Mouse (Mus musculus) intestine, postnatal 0 days (tissue): ENCODE data around the gene Upf1. TPM values are rescaled to one million over a fixed set of nuclear protein-coding genes. Genes with fewer than 3 reads are reported as not detected.

Experiments used
- ATAC-seq: fragments of 200-750 bp; cut with Nextera tagmentation; 2 replicates; pipeline ENCODE4 v1.8.0; 2017; ENCODE audit warnings: mild to moderate bottlenecking, moderate TSS enrichment, moderate library complexity
- H3K27ac ChIP-seq: fragments of 300-500 bp; sonication (generic); 2 replicates; pipeline ENCODE4 v1.5.1; 2014; ENCODE audit warnings: mild to moderate bottlenecking, low read depth, low read length, moderate library complexity
- H3K27me3 ChIP-seq: fragments of 300-500 bp; sonication (generic); replicated peaks from 2 replicates; pipeline ENCODE4 v1.6.1; 2014; ENCODE audit warnings: low read length, mixed read lengths; ENCODE audit not compliant: control insufficient read depth, insufficient read depth
- H3K36me3 ChIP-seq: fragments of 300-500 bp; sonication (generic); 2 replicates; pipeline ENCODE4 v1.6.1; 2014; ENCODE audit warnings: mild to moderate bottlenecking, moderate library complexity; ENCODE audit not compliant: control insufficient read depth, insufficient read depth
- H3K4me1 ChIP-seq: fragments of 300-500 bp; sonication (generic); replicated peaks from 2 replicates; pipeline ENCODE4 v1.6.1; 2014; ENCODE audit warnings: antibody characterized with exemption, low read length, mixed read lengths; ENCODE audit not compliant: control insufficient read depth, insufficient read depth
- H3K4me2 ChIP-seq: fragments of 300-500 bp; sonication (generic); replicated peaks from 2 replicates; pipeline ENCODE4 v1.6.1; 2014; ENCODE audit warnings: low read depth, mild to moderate bottlenecking, moderate library complexity
- H3K4me3 ChIP-seq: fragments of 300-500 bp; sonication (generic); 2 replicates; pipeline ENCODE4 v1.5.1; 2014; ENCODE audit warnings: low read depth, low read length
- H3K9ac ChIP-seq: fragments of 300-500 bp; sonication (generic); 2 replicates; pipeline ENCODE4 v1.6.1; 2014; ENCODE audit warnings: mild to moderate bottlenecking, low read depth, low read length
- H3K9me3 ChIP-seq: fragments of 300-500 bp; sonication (generic); 2 replicates; pipeline ENCODE4 v1.6.1; 2016; ENCODE audit warnings: mixed run types; ENCODE audit not compliant: control insufficient read depth
- CTCF ChIP-seq: sonication (generic); IDR thresholded peaks from 2 replicates; pipeline ENCODE4 v1.5.1; 2016; ENCODE audit warnings: low read depth, mild to moderate bottlenecking, control low read depth, antibody characterized with exemption, moderate library complexity
- WGBS: fragments of 180-500 bp; shearing (Covaris S2); extraction: QIAGEN DNeasy Blood & Tissue Kit; methylation state at CpG from one replicate; pipeline ENCODE4 v1.1.7; 2014; 5-methylcytosine and 5-hydroxymethylcytosine counted together
- polyA plus RNA-seq: library from polyadenylated mRNA; unstranded; fragments of >200 nt; fragmentation: Nextera tagmentation; extraction: Ambion mirVana; gene quantifications from 2 replicates; pipeline ENCODE4 v1.2.1, GENCODE M21; 2015

Gene Upf1
- polyA plus RNA-seq, 1 experiment from 2014 or later, result 10.1 TPM

- H3K4me1 ChIP-seq, result 0 out of 2 replicates have a peak, but pooled peaks cover 4% of the 10 kb centered on the region
- H3K36me3 ChIP-seq, result peaks cover 7% of the 10 kb centered on the region
- H3K27ac ChIP-seq, result no peak overlapping the region
- TF ChIP-seq CTCF, result no peak
- no peak overlapping the region for H3K4me3 ChIP-seq
- 0 out of 2 replicates have a peak, but pooled peaks cover 3% of the 10 kb centered on the region for H3K27me3 ChIP-seq
- H3K9ac ChIP-seq, result no peak overlapping the region
- no peak for ATAC-seq
- no peaks in the 10 kb centered on the region for H3K9me3 ChIP-seq
- WGBS, result 83% methylated on average over 5 of the region's 5 CpGs
- no peak overlapping the region for H3K4me2 ChIP-seq
Measured at GRCm38 (mm10) chr8:70317872-70318271, 35.2 kb downstream of the Upf1 start.

GRCm38 (mm10) chr8:70316511-70317504 lies 36.3 kb downstream of the Upf1 start:
- peak; percentile 28; the same call in 1 of the 2 replicates for ATAC-seq
- Histone ChIP-seq H3K4me2 (peak overlapping the region; percentile 89), H3K36me3 (peaks cover 15% of the 10 kb centered on the region), H3K4me3 (peak overlapping the region; percentile 55), H3K4me1 (0 out of 2 replicates have a peak, but pooled peaks cover 4% of the 10 kb centered on the region), H3K9me3 (no peaks in the 10 kb centered on the region), H3K9ac (no peak overlapping the region), H3K27ac (no peak overlapping the region), H3K27me3 (0 out of 2 replicates have a peak, but pooled peaks cover 3% of the 10 kb centered on the region)
- TF ChIP-seq CTCF, result peak; percentile 25; the same call in 1 of the 2 replicates
- 22% methylated on average over 15 of the region's 15 CpGs for WGBS

GRCm38 (mm10) chr8:70315624-70316510 lies 37.2 kb downstream of the Upf1 start, which contains the start of gene Cers1:
Gene Cers1, plus strand, starts transcription at chr8:70315775.
- WGBS, result 3% methylated on average over 66 of the region's 66 CpGs

GRCm38 (mm10) chr8:70313399-70313798 lies 39.7 kb downstream of the Upf1 start:
- Histone ChIP-seq H3K36me3 (peaks cover 44% of the 10 kb centered on the region), H3K4me3 (no peak overlapping the region), H3K9me3 (no peaks in the 10 kb centered on the region), H3K27ac (no peak overlapping the region; the same call in 1 of the 2 replicates), H3K9ac (no peak overlapping the region), H3K4me1 (0 out of 2 replicates have a peak, but pooled peaks cover 4% of the 10 kb centered on the region), H3K27me3 (0 out of 2 replicates have a peak, but pooled peaks cover 3% of the 10 kb centered on the region), H3K4me2 (no peak overlapping the region)
- no peak for TF ChIP-seq CTCF
- ATAC-seq, result no peak
- 92% methylated on average over 2 of the region's 2 CpGs for WGBS

More at GRCm38 (mm10) chr8:70315624-70316510, 37.2 kb downstream of the Upf1 start, which contains the start of gene Cers1:
- TF ChIP-seq CTCF, result peak; percentile 15; the same call in 1 of the 2 replicates
- peaks cover 24% of the 10 kb centered on the region for H3K36me3 ChIP-seq
- 0 out of 2 replicates have a peak, but pooled peaks cover 4% of the 10 kb centered on the region for H3K4me1 ChIP-seq
- H3K27me3 ChIP-seq, result 0 out of 2 replicates have a peak, but pooled peaks cover 3% of the 10 kb centered on the region
- peak within 1 kb of the TSS; percentile 55 for H3K4me3 ChIP-seq
- H3K9ac ChIP-seq, result 0 out of 2 replicates have a peak within 1 kb of the TSS, but pooled peaks have one; percentile 23
- H3K4me2 ChIP-seq, result peak within 1 kb of the TSS; percentile 89
- no peaks in the 10 kb centered on the region for H3K9me3 ChIP-seq
- peak; percentile 12; the same call in 1 of the 2 replicates for ATAC-seq
- no peak within 1 kb of the TSS for H3K27ac ChIP-seq

- no peaks in the 10 kb centered on the region for H3K9me3 ChIP-seq
- WGBS, result 29% methylated on average over 2 of the region's 2 CpGs
- ATAC-seq, result no peak
Measured at GRCm38 (mm10) chr8:70309311-70309710, 43.8 kb downstream of the Upf1 start.

More at GRCm38 (mm10) chr8:70309311-70309710, 43.8 kb downstream of the Upf1 start:
- H3K9ac ChIP-seq, result no peak overlapping the region
- no peak overlapping the region for H3K27ac ChIP-seq
- no peak overlapping the region for H3K4me2 ChIP-seq
- H3K4me1 ChIP-seq, result no peaks in the 10 kb centered on the region
- H3K27me3 ChIP-seq, result no peaks in the 10 kb centered on the region
- peaks cover 80% of the 10 kb centered on the region for H3K36me3 ChIP-seq
- H3K4me3 ChIP-seq, result no peak overlapping the region
- TF ChIP-seq CTCF, result peak; percentile 73
